Mouse (Mus musculus) heart, embryonic 11.5 days (tissue): Measurements from ENCODE around the gene D430041D05Rik. TPM values are rescaled to one million over a fixed set of nuclear protein-coding genes. Genes with fewer than 3 reads are reported as not detected.

Experiments
- ATAC-seq: fragments of 200-750 bp; cut with Nextera tagmentation; replicated peaks from 2 replicates; pipeline ENCODE4 v1.8.0; 2017; ENCODE audit warnings: moderate library complexity; ENCODE audit not compliant: insufficient number of reproducible peaks, low FRiP score, low TSS enrichment
- H3K27ac ChIP-seq: fragments of 300-500 bp; sonication (generic); 2 replicates; pipeline ENCODE4 v1.5.1; 2014; ENCODE audit warnings: mild to moderate bottlenecking, low read depth, low read length
- H3K27me3 ChIP-seq: fragments of 300-500 bp; sonication (generic); 2 replicates; pipeline ENCODE4 v1.6.1; 2014; ENCODE audit warnings: mild to moderate bottlenecking, low read length, mixed read lengths; ENCODE audit not compliant: control insufficient read depth, insufficient read depth
- H3K36me3 ChIP-seq: fragments of 300-500 bp; sonication (generic); 2 replicates; pipeline ENCODE4 v1.6.1; 2014; ENCODE audit warnings: mild to moderate bottlenecking, low read length, moderate library complexity, mixed read lengths; ENCODE audit not compliant: control insufficient read depth, insufficient read depth
- H3K4me1 ChIP-seq: fragments of 300-500 bp; sonication (generic); 2 replicates; pipeline ENCODE4 v1.6.1; 2014; ENCODE audit warnings: low read length; ENCODE audit not compliant: control insufficient read depth, insufficient read depth
- H3K4me2 ChIP-seq: fragments of 300-500 bp; sonication (generic); 2 replicates; pipeline ENCODE4 v1.6.1; 2014; ENCODE audit warnings: mild to moderate bottlenecking, moderate library complexity
- H3K4me3 ChIP-seq: fragments of 300-500 bp; sonication (generic); 2 replicates; pipeline ENCODE4 v1.5.1; 2014; ENCODE audit warnings: low read depth, low read length
- H3K9ac ChIP-seq: fragments of 300-500 bp; sonication (generic); 2 replicates; pipeline ENCODE4 v1.6.1; 2014; ENCODE audit warnings: mild to moderate bottlenecking, low read depth, low read length, moderate library complexity
- H3K9me3 ChIP-seq: fragments of 300-500 bp; sonication (generic); replicated peaks from 2 replicates; pipeline ENCODE4 v1.6.1; 2016; ENCODE audit warnings: low read length; ENCODE audit not compliant: control insufficient read depth
- WGBS: fragments of 180-500 bp; shearing (Covaris S2); extraction: QIAGEN DNeasy Blood & Tissue Kit; methylation state at CpG from one replicate; pipeline ENCODE4 v1.1.7; 2014; ENCODE audit not compliant: insufficient replicate concordance; 5-methylcytosine and 5-hydroxymethylcytosine counted together
- polyA plus RNA-seq: library from polyadenylated mRNA; unstranded; fragments of >200 nt; fragmentation: Nextera tagmentation; extraction: Ambion mirVana; gene quantifications from 2 replicates; pipeline ENCODE4 v1.2.1, GENCODE M21; 2014

Gene D430041D05Rik
- polyA plus RNA-seq, 1 experiment from 2014 or later: 0.34 TPM

DNA sequence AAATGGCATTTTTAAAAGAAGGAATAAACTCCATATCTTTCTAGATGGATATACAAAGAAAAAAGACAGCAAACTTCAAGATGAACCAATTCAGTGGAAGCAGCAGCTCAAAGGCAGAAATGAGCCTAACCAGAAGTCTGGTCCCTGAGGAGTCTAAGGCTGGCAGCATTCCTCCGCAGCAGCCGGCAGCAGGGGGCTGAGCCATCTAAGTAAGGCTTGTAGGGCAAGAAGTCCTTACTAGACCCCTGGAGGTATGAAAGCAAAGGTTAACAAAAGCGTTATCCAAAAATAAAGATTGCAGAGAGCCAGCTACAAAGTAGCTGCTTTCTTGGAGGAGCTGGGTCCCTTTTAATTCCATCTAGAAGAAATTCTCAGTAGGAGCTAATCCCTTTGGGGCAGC lies 32.0 kb downstream of the D430041D05Rik start:
- no peaks in the 10 kb centered on the region for H3K4me1 ChIP-seq
- H3K4me3 ChIP-seq: no peak overlapping the region
- H3K9me3 ChIP-seq: no peaks in the 10 kb centered on the region
- no peak overlapping the region for H3K27ac ChIP-seq
- H3K4me2 ChIP-seq: no peak overlapping the region
- peaks cover 4% of the 10 kb centered on the region for H3K27me3 ChIP-seq
- H3K36me3 ChIP-seq: no peaks in the 10 kb centered on the region
- no peak for ATAC-seq
- 6% methylated on average over 3 of the region's 3 CpGs for WGBS
- H3K9ac ChIP-seq: no peak overlapping the region

DNA sequence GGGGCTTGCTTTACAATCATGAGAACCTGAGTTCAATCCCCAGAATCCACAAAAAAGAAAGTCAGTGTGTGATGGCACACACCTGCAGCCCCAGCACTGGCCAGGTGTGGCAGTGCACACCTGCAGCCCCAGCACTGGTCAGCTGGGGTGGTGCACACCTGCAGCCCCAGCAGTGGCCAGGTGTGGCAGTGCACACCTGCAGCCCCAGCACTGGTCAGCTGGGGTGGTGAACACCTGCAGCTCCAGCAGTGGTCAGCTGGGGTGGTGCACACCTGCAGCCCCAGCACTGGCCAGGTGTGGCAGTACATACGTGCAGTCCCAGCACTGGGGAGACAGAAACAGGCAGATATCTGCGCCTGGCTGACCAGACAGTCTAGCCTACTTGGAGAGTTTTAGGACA lies 32.8 kb downstream of the D430041D05Rik start:
- WGBS: 59% methylated on average over 2 of the region's 2 CpGs

DNA sequence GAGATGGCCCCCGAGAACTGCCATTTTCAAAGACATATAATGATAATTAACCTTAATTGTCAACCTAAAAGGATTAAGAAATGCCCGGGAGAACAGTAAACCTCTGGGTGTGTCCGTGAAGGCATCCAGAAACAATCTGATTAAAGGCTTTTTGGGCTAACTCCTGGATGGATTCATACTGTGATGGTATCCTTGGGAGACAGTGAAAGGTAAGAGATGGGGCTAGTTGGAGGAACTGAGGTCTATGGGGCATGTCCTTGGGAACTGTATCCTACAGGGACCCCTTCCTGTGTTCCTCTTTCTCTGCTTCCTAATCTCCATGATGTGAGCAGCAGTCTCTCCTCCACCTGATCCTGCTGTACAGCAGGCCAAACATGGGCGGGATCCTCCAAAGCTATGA lies 38.7 kb downstream of the D430041D05Rik start:
- 73% methylated on average over 4 of the region's 4 CpGs for WGBS
- Histone ChIP-seq H3K27ac (no peak overlapping the region), H3K9me3 (no peaks in the 10 kb centered on the region), H3K4me2 (no peak overlapping the region), H3K27me3 (no peaks in the 10 kb centered on the region), H3K4me1 (no peaks in the 10 kb centered on the region), H3K4me3 (no peak overlapping the region), H3K9ac (no peak overlapping the region), H3K36me3 (no peaks in the 10 kb centered on the region)
- ATAC-seq: no peak

More for the DNA sequence above, 32.8 kb downstream of the D430041D05Rik start:
- Histone ChIP-seq H3K4me2 (no peak overlapping the region), H3K9ac (no peak overlapping the region), H3K4me3 (no peak overlapping the region), H3K27ac (no peak overlapping the region), H3K4me1 (no peaks in the 10 kb centered on the region), H3K36me3 (no peaks in the 10 kb centered on the region), H3K9me3 (no peaks in the 10 kb centered on the region), H3K27me3 (peaks cover 4% of the 10 kb centered on the region)
- no peak for ATAC-seq

DNA sequence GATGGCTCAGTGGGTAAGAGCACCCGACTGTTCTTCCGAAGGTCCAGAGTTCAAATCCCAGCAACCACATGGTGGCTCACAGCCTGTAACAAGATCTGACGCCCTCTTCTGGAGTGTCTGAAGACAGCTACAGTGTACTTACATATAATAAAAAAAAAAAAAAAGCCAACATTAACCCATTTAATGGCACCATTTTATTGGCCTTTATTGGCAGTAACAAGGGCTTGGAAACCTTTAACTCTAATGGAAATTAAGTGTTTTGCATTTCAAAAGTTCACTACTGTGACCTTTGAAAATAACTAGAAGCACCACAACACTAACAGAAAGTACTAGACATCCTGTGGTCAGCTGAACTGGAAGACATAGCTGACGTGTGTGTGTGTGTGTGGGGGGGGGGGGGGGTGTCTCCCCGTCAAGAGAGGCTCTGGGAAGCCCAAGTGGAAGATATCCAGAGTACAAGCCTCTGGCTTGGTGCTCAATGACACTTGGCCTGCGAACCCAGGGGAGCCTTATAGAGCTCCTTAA lies 39.1 kb downstream of the D430041D05Rik start:
- ATAC-seq: no peak
- H3K27ac ChIP-seq: no peak overlapping the region
- H3K4me2 ChIP-seq: no peak overlapping the region
- no peak overlapping the region for H3K4me3 ChIP-seq
- no peaks in the 10 kb centered on the region for H3K9me3 ChIP-seq
- no peaks in the 10 kb centered on the region for H3K27me3 ChIP-seq
- H3K9ac ChIP-seq: no peak overlapping the region
- no peaks in the 10 kb centered on the region for H3K4me1 ChIP-seq
- WGBS: 64% methylated on average over 6 of the region's 6 CpGs
- no peaks in the 10 kb centered on the region for H3K36me3 ChIP-seq

DNA sequence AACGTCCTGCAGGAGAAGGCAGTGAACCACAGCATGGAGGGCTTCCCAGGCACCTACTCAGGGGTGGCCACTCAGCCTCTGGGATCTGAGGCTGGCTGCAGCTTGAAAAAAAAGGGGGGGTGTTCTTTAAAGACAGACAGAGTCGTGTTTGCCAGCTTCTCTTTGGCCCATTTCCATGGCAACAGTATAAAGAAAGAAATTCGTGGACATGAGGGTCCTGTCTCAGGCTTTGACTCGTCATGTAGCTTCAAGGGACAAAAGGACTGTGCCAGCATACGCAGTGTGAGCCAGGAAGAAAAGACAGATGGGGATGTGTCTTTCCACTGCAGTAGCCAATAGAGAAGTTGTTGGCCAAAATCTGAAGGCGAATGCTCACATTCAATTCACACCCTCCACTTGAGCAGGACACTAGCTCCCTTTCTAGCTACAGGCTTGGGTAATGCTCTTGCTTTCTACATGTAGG lies 42.9 kb downstream of the D430041D05Rik start:
- Histone ChIP-seq H3K4me2 (no peak overlapping the region), H3K4me3 (no peak overlapping the region), H3K9ac (no peak overlapping the region), H3K27me3 (no peaks in the 10 kb centered on the region), H3K36me3 (no peaks in the 10 kb centered on the region), H3K4me1 (no peaks in the 10 kb centered on the region), H3K27ac (no peak overlapping the region), H3K9me3 (no peaks in the 10 kb centered on the region)
- ATAC-seq: no peak
- WGBS: 55% methylated on average over 6 of the region's 6 CpGs

DNA sequence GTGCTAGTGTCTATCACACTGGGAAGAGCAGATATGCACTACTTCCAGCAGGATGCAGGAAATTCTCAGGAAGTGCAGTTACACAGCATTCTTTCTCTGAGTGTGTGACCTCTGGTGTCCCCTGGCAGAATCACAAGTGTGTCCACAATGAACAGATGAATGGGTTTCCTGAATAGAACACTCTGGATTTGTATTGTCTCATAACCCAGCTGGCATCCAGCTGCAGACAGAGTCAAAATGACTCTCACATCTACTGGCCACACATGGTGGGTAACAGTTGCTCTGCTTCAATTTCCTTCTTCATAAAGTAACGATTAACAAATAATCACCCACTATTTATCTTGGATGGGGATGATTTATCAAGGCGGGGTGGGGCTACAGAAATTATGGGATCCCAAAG lies 43.5 kb downstream of the D430041D05Rik start:
- H3K9ac ChIP-seq: no peak overlapping the region
- no peak overlapping the region for H3K4me2 ChIP-seq
- H3K27me3 ChIP-seq: no peaks in the 10 kb centered on the region
- ATAC-seq: no peak
- WGBS: 80% methylated on average over 2 of the region's 2 CpGs
- no peaks in the 10 kb centered on the region for H3K36me3 ChIP-seq
- no peaks in the 10 kb centered on the region for H3K4me1 ChIP-seq
- no peaks in the 10 kb centered on the region for H3K9me3 ChIP-seq
- H3K27ac ChIP-seq: no peak overlapping the region
- no peak overlapping the region for H3K4me3 ChIP-seq

DNA sequence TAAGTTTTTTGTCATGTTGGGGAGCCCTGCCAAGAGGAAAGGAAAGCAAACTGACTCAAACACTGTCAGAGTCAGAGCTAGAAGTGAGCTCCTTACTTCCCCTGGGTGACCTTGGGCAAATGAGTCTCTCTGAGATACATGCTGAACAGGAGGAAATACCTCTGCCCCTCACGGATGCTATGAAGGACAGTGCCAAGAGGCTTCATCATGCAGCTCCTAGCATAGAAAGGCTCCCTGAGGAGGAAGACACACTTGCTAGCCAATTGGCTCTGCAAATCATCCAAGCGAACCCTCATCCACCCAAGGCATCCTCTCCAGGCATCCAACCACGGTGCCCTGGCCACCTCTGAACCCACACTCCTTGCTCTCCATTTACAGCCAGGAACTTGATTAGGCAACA lies 51.5 kb downstream of the D430041D05Rik start:
- no peak for ATAC-seq
- 66% methylated on average over 3 of the region's 3 CpGs for WGBS

DNA sequence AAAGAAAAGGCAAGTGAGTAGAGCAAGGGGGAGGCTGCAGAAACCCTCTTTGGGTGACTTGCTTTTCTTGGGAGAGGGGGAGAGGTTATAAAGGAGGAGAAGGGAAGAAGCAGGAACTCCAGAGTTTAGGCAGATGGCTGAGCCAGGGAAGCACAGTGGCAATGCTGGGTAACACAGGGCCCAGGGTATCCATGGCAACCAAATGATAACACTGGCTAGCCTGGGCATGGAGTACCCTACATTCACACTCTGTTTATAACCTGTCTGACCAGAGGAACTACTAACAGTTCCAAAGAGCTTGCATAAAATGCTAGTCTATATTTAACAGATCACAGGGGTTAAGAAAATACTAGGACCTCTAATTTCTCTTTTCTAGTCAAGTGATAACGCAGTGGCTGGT lies 51.9 kb downstream of the D430041D05Rik start:
- Histone ChIP-seq H3K27ac (no peak overlapping the region), H3K36me3 (no peaks in the 10 kb centered on the region), H3K9ac (no peak overlapping the region), H3K4me1 (no peaks in the 10 kb centered on the region), H3K9me3 (no peaks in the 10 kb centered on the region), H3K4me2 (no peak overlapping the region), H3K4me3 (no peak overlapping the region), H3K27me3 (no peaks in the 10 kb centered on the region)
- 89% methylated on average over 1 of the region's 1 CpGs for WGBS
- ATAC-seq: no peak

More for the DNA sequence above, 51.5 kb downstream of the D430041D05Rik start:
- no peak overlapping the region for H3K9ac ChIP-seq
- no peak overlapping the region for H3K4me2 ChIP-seq
- H3K4me1 ChIP-seq: no peaks in the 10 kb centered on the region
- no peak overlapping the region for H3K4me3 ChIP-seq
- no peaks in the 10 kb centered on the region for H3K36me3 ChIP-seq
- no peak overlapping the region for H3K27ac ChIP-seq
- H3K9me3 ChIP-seq: no peaks in the 10 kb centered on the region
- H3K27me3 ChIP-seq: no peaks in the 10 kb centered on the region

DNA sequence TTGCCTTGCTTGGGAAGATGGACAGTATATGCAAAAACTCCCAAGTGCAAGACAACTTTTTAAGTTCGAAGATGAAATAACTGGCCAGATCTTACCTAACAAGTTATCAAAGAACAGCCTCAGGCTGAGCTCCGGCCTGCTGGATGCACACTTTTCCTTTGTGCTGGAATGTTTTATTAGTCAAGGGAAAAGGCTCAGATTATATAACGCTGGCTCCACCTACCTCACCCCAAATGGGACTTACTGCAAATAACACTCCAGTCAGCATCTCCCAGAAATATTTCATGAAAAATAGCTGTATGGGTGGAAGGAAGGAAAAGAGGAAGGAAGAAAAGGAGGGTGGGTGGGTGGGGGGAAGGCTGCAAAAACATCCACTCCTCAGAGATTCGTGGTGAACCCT lies 54.3 kb downstream of the D430041D05Rik start:
- no peaks in the 10 kb centered on the region for H3K9me3 ChIP-seq
- ATAC-seq: no peak
- WGBS: 81% methylated on average over 4 of the region's 4 CpGs

More for the DNA sequence above, 54.3 kb downstream of the D430041D05Rik start:
- Histone ChIP-seq H3K27me3 (no peaks in the 10 kb centered on the region), H3K27ac (no peak overlapping the region), H3K4me2 (no peak overlapping the region), H3K9ac (no peak overlapping the region), H3K4me3 (no peak overlapping the region), H3K4me1 (no peaks in the 10 kb centered on the region), H3K36me3 (no peaks in the 10 kb centered on the region)
